Mouse (Mus musculus): ENCODE data around the gene Tspan18.

GRCm38 (mm10) chr2:93212865-93213264 lies 121.4 kb downstream of the Tspan18 start:
- TF ChIP-seq CTCF (IDR thresholded peaks at IDR 0.05; ENCODE audit: low read depth, low read length), result no peak
- TF ChIP-seq POLR2A (IDR thresholded peaks at IDR 0.05; ENCODE audit: extremely low read depth, insufficient read depth, low read length), result no peak

Measured in liver, adult 2 months (tissue).